Mouse (Mus musculus) neural tube, embryonic 14.5 days (tissue): ENCODE data around the gene Arl3. TPM values are rescaled to one million over a fixed set of nuclear protein-coding genes. Genes with fewer than 3 reads are reported as not detected.

ENCODE experiments used
- ATAC-seq: fragments of 200-750 bp; cut with Nextera tagmentation; 2 replicates; pipeline ENCODE4 v1.8.0; 2017; ENCODE audit warnings: low read depth, mild to moderate bottlenecking, moderate TSS enrichment, moderate library complexity
- H3K27ac ChIP-seq: fragments of 300-500 bp; sonication (generic); 2 replicates; pipeline ENCODE4 v1.5.1; 2014; ENCODE audit warnings: low read depth, mild to moderate bottlenecking, control low read depth, low read length, moderate library complexity, mixed read lengths
- H3K27me3 ChIP-seq: fragments of 300-500 bp; sonication (generic); 2 replicates; pipeline ENCODE4 v1.6.1; 2014; ENCODE audit warnings: low read length; ENCODE audit not compliant: control insufficient read depth, insufficient read depth
- H3K36me3 ChIP-seq: fragments of 300-500 bp; sonication (generic); 2 replicates; pipeline ENCODE4 v1.6.1; 2014; ENCODE audit warnings: low read length, mixed read lengths; ENCODE audit not compliant: control insufficient read depth, insufficient read depth
- H3K4me1 ChIP-seq: fragments of 300-500 bp; sonication (generic); 2 replicates; pipeline ENCODE4 v1.6.1; 2014; ENCODE audit warnings: low read length; ENCODE audit not compliant: control insufficient read depth, insufficient read depth
- H3K4me2 ChIP-seq: fragments of 300-500 bp; sonication (generic); 2 replicates; pipeline ENCODE4 v1.6.1; 2014; ENCODE audit warnings: mild to moderate bottlenecking, low read depth, low read length, control low read depth
- H3K4me3 ChIP-seq: fragments of 300-500 bp; sonication (generic); 2 replicates; pipeline ENCODE4 v1.5.1; 2014; ENCODE audit warnings: low read depth, low read length, control low read depth, mixed read lengths
- H3K9ac ChIP-seq: fragments of 300-500 bp; sonication (generic); replicated peaks from 2 replicates; pipeline ENCODE4 v1.6.1; 2014; ENCODE audit warnings: low read depth, mild to moderate bottlenecking, control low read depth, low read length, mixed read lengths
- H3K9me3 ChIP-seq: fragments of 300-500 bp; sonication (generic); 2 replicates; pipeline ENCODE4 v1.6.1; 2016; ENCODE audit warnings: low read length; ENCODE audit not compliant: control insufficient read depth
- WGBS: fragments of 180-500 bp; shearing (Covaris S2); extraction: QIAGEN DNeasy Blood & Tissue Kit; methylation state at CpG from one replicate; pipeline ENCODE4 v1.1.7; 2014; 5-methylcytosine and 5-hydroxymethylcytosine counted together
- polyA plus RNA-seq: library from polyadenylated mRNA; unstranded; fragments of >200 nt; fragmentation: Nextera tagmentation; extraction: Ambion mirVana; gene quantifications from 2 replicates; pipeline ENCODE4 v1.2.1, GENCODE M21; 2014

The Arl3 gene
- polyA plus RNA-seq, 1 experiment from 2014 or later, result 160 TPM

GRCm38 (mm10) chr19:46524152-46524544 lies 48.9 kb downstream of the Arl3 start:
- 13% methylated on average over 6 of the region's 6 CpGs for WGBS
- Histone ChIP-seq H3K4me1 (peaks cover 58% of the 10 kb centered on the region), H3K4me3 (no peak overlapping the region)

GRCm38 (mm10) chr19:46523480-46524151 lies 49.4 kb downstream of the Arl3 start:
- H3K9ac ChIP-seq, result peak overlapping the region; percentile 16; the same call in 1 of the 2 replicates
- 4% methylated on average over 20 of the region's 20 CpGs for WGBS
- peak; percentile 89 for ATAC-seq
- peak overlapping the region; percentile 36 for H3K4me2 ChIP-seq
- H3K4me3 ChIP-seq, result peak overlapping the region; percentile 6; the same call in 1 of the 2 replicates
- peak overlapping the region; percentile 76 for H3K27ac ChIP-seq
- no peaks in the 10 kb centered on the region for H3K36me3 ChIP-seq
- no peaks in the 10 kb centered on the region for H3K9me3 ChIP-seq
- no peaks in the 10 kb centered on the region for H3K27me3 ChIP-seq
- peaks cover 54% of the 10 kb centered on the region for H3K4me1 ChIP-seq

More at GRCm38 (mm10) chr19:46524152-46524544, 48.9 kb downstream of the Arl3 start:
- Histone ChIP-seq H3K9me3 (no peaks in the 10 kb centered on the region), H3K27ac (peak overlapping the region; percentile 76), H3K27me3 (no peaks in the 10 kb centered on the region), H3K4me2 (peak overlapping the region; percentile 36), H3K9ac (0 out of 2 replicates have a peak overlapping the region, but pooled peaks have one; percentile 16), H3K36me3 (no peaks in the 10 kb centered on the region)
- ATAC-seq, result no peak

GRCm38 (mm10) chr19:46523131-46523479 lies 49.9 kb downstream of the Arl3 start:
- Histone ChIP-seq H3K27me3 (no peaks in the 10 kb centered on the region), H3K4me3 (no peak overlapping the region; the same call in 1 of the 2 replicates), H3K4me1 (peaks cover 52% of the 10 kb centered on the region), H3K4me2 (peak overlapping the region; percentile 36; the same call in 1 of the 2 replicates), H3K36me3 (no peaks in the 10 kb centered on the region), H3K9me3 (no peaks in the 10 kb centered on the region), H3K9ac (no peak overlapping the region; the same call in 1 of the 2 replicates), H3K27ac (peak overlapping the region; percentile 76)
- ATAC-seq, result no peak

- no peak overlapping the region for H3K4me2 ChIP-seq
- H3K4me3 ChIP-seq, result no peak overlapping the region
- H3K36me3 ChIP-seq, result no peaks in the 10 kb centered on the region
- ATAC-seq, result no peak
- no peak overlapping the region for H3K27ac ChIP-seq
- H3K9ac ChIP-seq, result no peak overlapping the region
- H3K9me3 ChIP-seq, result no peaks in the 10 kb centered on the region
- H3K27me3 ChIP-seq, result no peaks in the 10 kb centered on the region
- WGBS, result 32% methylated on average over 15 of the region's 15 CpGs
- H3K4me1 ChIP-seq, result peaks cover 52% of the 10 kb centered on the region
These were observed 50.5 kb downstream of the Arl3 start for GRCm38 (mm10) chr19:46522433-46523044.

- H3K36me3 ChIP-seq, result no peaks in the 10 kb centered on the region; the same call in 1 of the 2 replicates
- H3K9ac ChIP-seq, result no peak overlapping the region
- no peak overlapping the region for H3K27ac ChIP-seq
- peaks cover 51% of the 10 kb centered on the region for H3K4me1 ChIP-seq
- no peak overlapping the region for H3K4me3 ChIP-seq
- H3K27me3 ChIP-seq, result no peaks in the 10 kb centered on the region
- H3K4me2 ChIP-seq, result no peak overlapping the region
- H3K9me3 ChIP-seq, result no peaks in the 10 kb centered on the region
- no peak for ATAC-seq
These were observed 51.3 kb downstream of the Arl3 start for GRCm38 (mm10) chr19:46521698-46522097.

GRCm38 (mm10) chr19:46518828-46519621 lies 54.0 kb downstream of the Arl3 start:
- H3K27ac ChIP-seq, result no peak overlapping the region

GRCm38 (mm10) chr19:46518352-46518787 lies 54.6 kb downstream of the Arl3 start:
- H3K9me3 ChIP-seq, result no peaks in the 10 kb centered on the region
- ATAC-seq, result peak; percentile 71
- no peak overlapping the region for H3K4me3 ChIP-seq
- H3K36me3 ChIP-seq, result peaks cover 25% of the 10 kb centered on the region
- WGBS, result under 1% methylated on average over 13 of the region's 13 CpGs
- peaks cover 20% of the 10 kb centered on the region for H3K4me1 ChIP-seq
- H3K27me3 ChIP-seq, result no peaks in the 10 kb centered on the region
- peak overlapping the region; percentile 46 for H3K9ac ChIP-seq
- no peak overlapping the region for H3K27ac ChIP-seq
- H3K4me2 ChIP-seq, result peak overlapping the region; percentile 23; the same call in 1 of the 2 replicates

More at GRCm38 (mm10) chr19:46518828-46519621, 54.0 kb downstream of the Arl3 start:
- H3K4me1 ChIP-seq, result peaks cover 26% of the 10 kb centered on the region
- peak overlapping the region; percentile 23; the same call in 1 of the 2 replicates for H3K4me2 ChIP-seq
- no peak overlapping the region; the same call in 1 of the 2 replicates for H3K9ac ChIP-seq
- H3K4me3 ChIP-seq, result no peak overlapping the region
- H3K27me3 ChIP-seq, result no peaks in the 10 kb centered on the region
- WGBS, result 14% methylated on average over 5 of the region's 5 CpGs
- H3K36me3 ChIP-seq, result peaks cover 18% of the 10 kb centered on the region
- H3K9me3 ChIP-seq, result no peaks in the 10 kb centered on the region
- ATAC-seq, result peak; percentile 4; the same call in 1 of the 2 replicates

GRCm38 (mm10) chr19:46517529-46518351 lies 55.3 kb downstream of the Arl3 start:
- Histone ChIP-seq H3K4me3 (no peak overlapping the region), H3K9me3 (no peaks in the 10 kb centered on the region), H3K27ac (0 out of 2 replicates have a peak overlapping the region, but pooled peaks have one; percentile 44), H3K27me3 (no peaks in the 10 kb centered on the region), H3K4me1 (peaks cover 13% of the 10 kb centered on the region), H3K36me3 (peaks cover 31% of the 10 kb centered on the region), H3K9ac (peak overlapping the region; percentile 46), H3K4me2 (no peak overlapping the region)
- ATAC-seq, result peak; percentile 32; the same call in 1 of the 2 replicates
- 28% methylated on average over 11 of the region's 14 CpGs for WGBS
